Mouse (Mus musculus) forebrain, embryonic 16.5 days (tissue): ENCODE data around the gene Ccser2. TPM values are rescaled to one million over a fixed set of nuclear protein-coding genes. Genes with fewer than 3 reads are reported as not detected.

ENCODE experiments used
- ATAC-seq: fragments of 200-750 bp; cut with Nextera tagmentation; 2 replicates; pipeline ENCODE4 v1.8.0; 2017; ENCODE audit warnings: mild to moderate bottlenecking, moderate library complexity
- H3K27ac ChIP-seq: fragments of 300-500 bp; sonication (generic); 2 replicates; pipeline ENCODE4 v1.5.1; 2014; ENCODE audit warnings: low read length, control low read depth
- H3K27me3 ChIP-seq: fragments of 300-500 bp; sonication (generic); replicated peaks from 2 replicates; pipeline ENCODE4 v1.6.1; 2014; ENCODE audit warnings: low read length; ENCODE audit not compliant: control insufficient read depth, insufficient read depth
- H3K36me3 ChIP-seq: fragments of 300-500 bp; sonication (generic); 2 replicates; pipeline ENCODE4 v1.6.1; 2014; ENCODE audit not compliant: control insufficient read depth, insufficient read depth
- H3K4me1 ChIP-seq: fragments of 300-500 bp; sonication (generic); replicated peaks from 2 replicates; pipeline ENCODE4 v1.6.1; 2014; ENCODE audit warnings: low read length; ENCODE audit not compliant: control insufficient read depth, insufficient read depth
- H3K4me2 ChIP-seq: fragments of 300-500 bp; sonication (generic); 2 replicates; pipeline ENCODE4 v1.6.1; 2014; ENCODE audit warnings: mild to moderate bottlenecking, low read length, control low read depth
- H3K4me3 ChIP-seq: fragments of 300-500 bp; sonication (generic); replicated peaks from 2 replicates; pipeline ENCODE4 v1.5.1; 2014; ENCODE audit warnings: mild to moderate bottlenecking, low read length, control low read depth
- H3K9ac ChIP-seq: fragments of 300-500 bp; sonication (generic); replicated peaks from 2 replicates; pipeline ENCODE4 v1.6.1; 2014; ENCODE audit warnings: low read depth, low read length, control low read depth
- H3K9me3 ChIP-seq: fragments of 300-500 bp; sonication (generic); 2 replicates; pipeline ENCODE4 v1.6.1; 2016; ENCODE audit warnings: low read length; ENCODE audit not compliant: control insufficient read depth
- WGBS: fragments of 180-500 bp; shearing (Covaris S2); extraction: QIAGEN DNeasy Blood & Tissue Kit; methylation state at CpG from one replicate; pipeline ENCODE4 v1.1.7; 2014; 5-methylcytosine and 5-hydroxymethylcytosine counted together
- polyA plus RNA-seq: library from polyadenylated mRNA; unstranded; fragments of >200 nt; fragmentation: Nextera tagmentation; extraction: Ambion mirVana; gene quantifications from 2 replicates; pipeline ENCODE4 v1.2.1, GENCODE M21; 2015

The Ccser2 gene
- polyA plus RNA-seq, 1 experiment from 2014 or later: 94.7 TPM

DNA sequence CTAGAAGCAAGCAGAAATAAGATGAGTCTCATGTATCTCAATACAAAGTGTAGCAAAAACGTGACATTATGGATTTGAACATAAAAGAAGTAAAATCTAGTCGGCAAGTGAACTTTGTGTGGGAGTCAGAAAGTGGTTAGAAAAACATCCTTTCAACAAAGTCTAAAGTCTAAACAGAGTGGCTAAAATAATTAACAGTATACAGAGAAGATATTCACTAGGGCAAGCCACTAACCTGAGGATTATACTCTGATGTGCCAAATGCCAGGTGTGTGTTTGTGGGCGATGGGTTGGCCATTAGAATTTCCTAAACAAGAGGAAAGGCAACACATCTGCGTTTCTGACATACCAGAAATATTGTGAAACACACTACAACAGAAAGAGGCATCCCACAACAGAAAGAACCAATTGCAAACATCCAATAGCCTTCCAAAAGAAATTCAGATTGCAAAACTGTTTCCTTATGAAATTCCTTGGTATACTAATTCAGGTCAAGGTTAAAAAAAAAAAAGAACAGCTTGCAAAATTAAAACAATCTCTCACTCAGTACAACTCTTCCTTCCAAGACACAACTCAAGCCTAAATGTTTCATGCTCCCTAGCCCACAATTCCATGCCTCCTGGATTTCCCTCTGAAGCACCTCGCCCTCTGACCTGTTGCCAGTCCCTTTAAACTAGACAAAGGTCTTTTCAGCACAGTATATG is 47.1 kb downstream of the Ccser2 start:
- H3K4me3 ChIP-seq: no peak overlapping the region
- peaks cover 4% of the 10 kb centered on the region for H3K36me3 ChIP-seq
- no peak for ATAC-seq
- H3K27ac ChIP-seq: no peak overlapping the region
- no peaks in the 10 kb centered on the region for H3K27me3 ChIP-seq
- no peak overlapping the region for H3K9ac ChIP-seq
- peaks cover 5% of the 10 kb centered on the region; the same call in 1 of the 2 replicates for H3K4me1 ChIP-seq
- H3K9me3 ChIP-seq: no peaks in the 10 kb centered on the region
- no peak overlapping the region for H3K4me2 ChIP-seq
- WGBS: 85% methylated on average over 5 of the region's 5 CpGs

DNA sequence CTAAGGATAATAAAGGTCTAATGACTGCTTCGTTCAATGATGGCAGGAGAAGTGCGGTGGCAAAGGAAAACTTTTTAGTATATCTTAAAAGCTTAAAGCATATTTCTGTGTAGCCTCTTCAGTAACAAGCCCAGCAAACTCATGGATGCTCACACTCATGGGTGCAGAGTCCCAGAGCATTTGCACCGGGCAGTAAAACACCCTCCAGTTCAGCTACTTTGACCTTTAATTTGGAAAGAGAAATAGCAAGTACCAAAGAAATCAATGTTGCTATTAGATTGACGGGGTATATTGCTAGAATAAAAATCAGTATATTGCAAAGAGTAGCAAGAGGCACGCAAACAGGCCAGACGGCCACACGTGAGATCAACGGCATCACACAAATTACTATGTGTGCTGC is 48.7 kb downstream of the Ccser2 start:
- Histone ChIP-seq H3K4me2 (no peak overlapping the region), H3K27me3 (no peaks in the 10 kb centered on the region), H3K4me1 (peaks cover 5% of the 10 kb centered on the region; the same call in 1 of the 2 replicates), H3K9ac (no peak overlapping the region), H3K4me3 (no peak overlapping the region), H3K27ac (no peak overlapping the region), H3K36me3 (peaks cover 4% of the 10 kb centered on the region), H3K9me3 (no peaks in the 10 kb centered on the region)
- WGBS: 94% methylated on average over 8 of the region's 8 CpGs
- ATAC-seq: no peak

DNA sequence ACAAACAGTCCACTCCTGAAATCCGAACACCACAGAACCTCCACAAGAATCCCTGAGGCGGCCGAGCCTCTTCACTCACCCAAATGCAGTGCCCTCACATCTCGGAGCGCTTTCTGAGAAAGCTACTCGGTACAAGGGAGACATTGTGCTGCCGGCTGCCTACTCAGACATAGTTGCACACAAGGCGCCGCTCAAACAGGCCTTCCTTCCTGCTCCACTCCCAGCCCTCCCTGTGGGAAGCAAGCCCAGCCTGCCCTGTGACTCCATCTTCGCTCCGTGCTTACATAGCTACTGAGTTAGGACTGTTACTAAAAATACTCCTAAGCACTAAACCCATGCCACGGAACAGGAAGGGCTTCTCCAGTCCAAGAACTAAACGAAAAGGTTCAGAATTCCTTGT is 49.4 kb downstream of the Ccser2 start:
- H3K9ac ChIP-seq: peak overlapping the region; percentile 39; the same call in 1 of the 2 replicates
- peak; percentile 88 for ATAC-seq
- peak overlapping the region; percentile 32 for H3K4me2 ChIP-seq
- H3K4me3 ChIP-seq: peak overlapping the region; percentile 14; the same call in 1 of the 2 replicates
- H3K9me3 ChIP-seq: no peaks in the 10 kb centered on the region
- H3K27me3 ChIP-seq: no peaks in the 10 kb centered on the region
- peaks cover 4% of the 10 kb centered on the region for H3K36me3 ChIP-seq
- H3K27ac ChIP-seq: peak overlapping the region; percentile 75
- WGBS: 38% methylated on average over 13 of the region's 13 CpGs
- peaks cover 5% of the 10 kb centered on the region; the same call in 1 of the 2 replicates for H3K4me1 ChIP-seq

DNA sequence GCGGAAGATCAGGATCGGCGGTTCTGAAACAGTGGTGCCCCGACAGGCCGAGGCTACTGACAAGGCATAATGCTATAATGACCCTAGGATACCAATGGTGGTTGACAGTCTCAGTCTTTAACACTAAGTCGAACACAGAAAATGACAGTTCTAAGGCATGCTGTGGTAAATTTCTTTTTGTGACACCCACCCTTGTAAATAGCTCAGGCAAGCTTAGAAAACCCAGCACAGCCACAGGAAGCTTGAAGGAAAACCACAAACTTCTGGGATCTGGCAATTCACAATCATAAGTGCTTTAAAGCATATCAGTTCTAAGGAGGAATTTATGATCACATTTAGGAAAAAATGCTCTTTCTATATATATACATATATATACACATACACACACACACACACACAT is 53.4 kb downstream of the Ccser2 start:
- Histone ChIP-seq H3K9ac (no peak overlapping the region), H3K4me2 (no peak overlapping the region), H3K27me3 (no peaks in the 10 kb centered on the region), H3K4me3 (no peak overlapping the region), H3K27ac (no peak overlapping the region), H3K36me3 (peaks cover 4% of the 10 kb centered on the region), H3K4me1 (peaks cover 5% of the 10 kb centered on the region; the same call in 1 of the 2 replicates), H3K9me3 (no peaks in the 10 kb centered on the region)
- ATAC-seq: no peak
- 95% methylated on average over 6 of the region's 6 CpGs for WGBS

DNA sequence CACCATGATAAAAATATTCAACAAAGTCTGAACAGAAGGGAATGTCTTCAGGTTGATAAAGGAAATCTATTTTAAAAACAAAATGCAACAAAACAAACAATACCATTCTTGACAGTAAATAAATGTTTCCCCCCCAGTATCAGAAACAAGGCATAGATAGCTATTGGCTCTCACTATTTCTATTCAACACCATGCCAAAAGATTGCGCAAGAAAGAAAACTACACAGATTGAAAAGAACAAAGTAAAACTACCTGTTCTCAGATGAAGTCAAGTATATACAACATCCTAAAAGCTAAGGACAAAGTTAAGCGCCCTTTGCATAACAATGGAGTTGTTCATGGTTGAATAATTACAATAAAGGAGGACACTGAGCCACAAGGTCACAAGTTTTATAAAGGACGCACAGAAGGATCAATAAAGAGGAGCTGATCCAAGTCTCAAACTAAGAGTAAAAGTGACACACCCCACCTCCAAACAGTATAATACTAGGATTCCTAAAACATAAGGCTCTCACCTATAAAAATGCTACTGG is 54.0 kb downstream of the Ccser2 start:
- H3K36me3 ChIP-seq: peaks cover 4% of the 10 kb centered on the region
- H3K27ac ChIP-seq: no peak overlapping the region
- ATAC-seq: no peak
- H3K4me3 ChIP-seq: no peak overlapping the region
- no peak overlapping the region for H3K9ac ChIP-seq
- no peaks in the 10 kb centered on the region for H3K27me3 ChIP-seq
- no peak overlapping the region for H3K4me2 ChIP-seq
- H3K9me3 ChIP-seq: no peaks in the 10 kb centered on the region
- 71% methylated on average over 3 of the region's 3 CpGs for WGBS
- H3K4me1 ChIP-seq: peaks cover 5% of the 10 kb centered on the region; the same call in 1 of the 2 replicates

- no peaks in the 10 kb centered on the region for H3K27me3 ChIP-seq
- H3K4me1 ChIP-seq: no peaks in the 10 kb centered on the region
- H3K27ac ChIP-seq: no peak overlapping the region
- ATAC-seq: no peak
- no peak overlapping the region for H3K4me3 ChIP-seq
- H3K9me3 ChIP-seq: no peaks in the 10 kb centered on the region
- no peak overlapping the region for H3K4me2 ChIP-seq
- 55% methylated on average over 6 of the region's 6 CpGs for WGBS
- H3K9ac ChIP-seq: no peak overlapping the region
- H3K36me3 ChIP-seq: peaks cover 4% of the 10 kb centered on the region
These were observed 56.8 kb downstream of the Ccser2 start for GRCm38 (mm10) chr14:36911738-36912137.

DNA sequence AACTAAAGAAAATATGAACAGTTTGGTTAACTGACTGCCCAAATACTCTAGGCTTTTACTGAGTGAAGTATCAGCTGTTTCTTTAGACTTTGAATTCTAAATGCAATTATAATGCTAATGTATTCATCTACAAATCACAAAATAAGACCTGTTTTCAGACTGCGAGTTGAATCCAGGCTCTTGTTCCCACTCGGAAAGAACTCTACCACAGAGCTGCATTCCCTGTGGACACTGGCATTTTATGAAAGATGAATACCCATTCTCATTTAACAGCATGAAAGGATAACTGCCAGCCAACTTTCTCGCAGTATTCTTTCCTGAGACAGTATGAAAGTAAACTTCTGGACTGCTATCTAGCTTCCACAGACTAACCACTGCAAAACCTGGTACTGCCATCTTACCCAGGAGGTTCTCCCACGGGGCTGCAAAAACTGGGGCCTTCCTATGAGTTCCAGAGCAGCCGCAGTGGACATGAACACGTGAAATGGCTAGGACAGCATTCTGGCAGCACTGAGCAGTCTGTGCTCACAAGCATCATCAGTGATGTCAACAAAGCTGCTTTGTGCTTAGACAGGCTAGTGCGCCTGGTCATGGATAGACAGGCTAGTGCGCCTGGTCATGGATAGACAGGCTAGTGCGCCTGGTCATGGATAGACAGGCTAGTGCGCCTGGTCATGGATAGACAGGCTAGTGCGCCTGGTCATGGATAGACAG is 62.6 kb downstream of the Ccser2 start:
- 0 out of 2 replicates have a peak, but pooled peaks have one; percentile 38 for ATAC-seq
- Histone ChIP-seq H3K4me3 (no peak overlapping the region), H3K4me2 (no peak overlapping the region), H3K9ac (no peak overlapping the region), H3K4me1 (peaks cover 3% of the 10 kb centered on the region), H3K27ac (peak overlapping the region; percentile 35; the same call in 1 of the 2 replicates), H3K27me3 (no peaks in the 10 kb centered on the region), H3K36me3 (peaks cover 4% of the 10 kb centered on the region), H3K9me3 (no peaks in the 10 kb centered on the region)
- 55% methylated on average over 8 of the region's 11 CpGs for WGBS

DNA sequence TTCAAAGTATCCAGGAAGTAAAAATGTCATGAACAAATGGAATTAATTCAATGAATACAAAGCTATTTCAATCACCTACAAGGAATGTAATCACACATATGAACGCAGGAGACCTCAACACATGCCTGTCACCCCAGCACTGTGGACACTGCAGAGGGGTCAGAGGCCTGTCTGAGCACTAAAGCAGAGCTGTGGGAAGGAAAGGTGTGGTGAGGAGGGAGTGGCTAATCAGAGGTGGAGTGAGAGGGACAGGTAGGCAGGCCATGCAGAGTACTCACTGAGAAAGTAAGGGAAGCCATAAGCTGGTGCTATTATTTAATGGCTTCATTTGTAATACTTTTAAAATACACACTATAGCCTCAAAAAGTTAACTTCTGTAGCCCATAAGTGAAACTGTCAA is 64.4 kb downstream of the Ccser2 start:
- no peak overlapping the region for H3K4me3 ChIP-seq
- H3K9ac ChIP-seq: no peak overlapping the region
- H3K27ac ChIP-seq: no peak overlapping the region
- H3K4me2 ChIP-seq: no peak overlapping the region
- 95% methylated on average over 1 of the region's 1 CpGs for WGBS
- ATAC-seq: no peak
- peaks cover 8% of the 10 kb centered on the region for H3K36me3 ChIP-seq
- peaks cover 3% of the 10 kb centered on the region for H3K4me1 ChIP-seq
- no peaks in the 10 kb centered on the region for H3K9me3 ChIP-seq
- no peaks in the 10 kb centered on the region for H3K27me3 ChIP-seq

- Histone ChIP-seq H3K4me2 (no peak overlapping the region), H3K27ac (no peak overlapping the region), H3K27me3 (no peaks in the 10 kb centered on the region), H3K4me3 (no peak overlapping the region), H3K9ac (no peak overlapping the region), H3K4me1 (peaks cover 2% of the 10 kb centered on the region), H3K36me3 (peaks cover 5% of the 10 kb centered on the region; the same call in 1 of the 2 replicates), H3K9me3 (no peaks in the 10 kb centered on the region)
- ATAC-seq: no peak
These were observed 67.7 kb downstream of the Ccser2 start for GRCm38 (mm10) chr14:36900883-36901282.
